Mouse (Mus musculus) intestine, postnatal 0 days (tissue): ENCODE measurements around the gene Hils1. TPM values are rescaled to one million over a fixed set of nuclear protein-coding genes. Genes with fewer than 3 reads are reported as not detected.

Experiments used
- ATAC-seq: fragments of 200-750 bp; cut with Nextera tagmentation; 2 replicates; pipeline ENCODE4 v1.8.0; 2017; ENCODE audit warnings: mild to moderate bottlenecking, moderate TSS enrichment, moderate library complexity
- H3K27ac ChIP-seq: fragments of 300-500 bp; sonication (generic); 2 replicates; pipeline ENCODE4 v1.5.1; 2014; ENCODE audit warnings: mild to moderate bottlenecking, low read depth, low read length, moderate library complexity
- H3K27me3 ChIP-seq: fragments of 300-500 bp; sonication (generic); replicated peaks from 2 replicates; pipeline ENCODE4 v1.6.1; 2014; ENCODE audit warnings: low read length, mixed read lengths; ENCODE audit not compliant: control insufficient read depth, insufficient read depth
- H3K36me3 ChIP-seq: fragments of 300-500 bp; sonication (generic); 2 replicates; pipeline ENCODE4 v1.6.1; 2014; ENCODE audit warnings: mild to moderate bottlenecking, moderate library complexity; ENCODE audit not compliant: control insufficient read depth, insufficient read depth
- H3K4me1 ChIP-seq: fragments of 300-500 bp; sonication (generic); replicated peaks from 2 replicates; pipeline ENCODE4 v1.6.1; 2014; ENCODE audit warnings: antibody characterized with exemption, low read length, mixed read lengths; ENCODE audit not compliant: control insufficient read depth, insufficient read depth
- H3K4me2 ChIP-seq: fragments of 300-500 bp; sonication (generic); replicated peaks from 2 replicates; pipeline ENCODE4 v1.6.1; 2014; ENCODE audit warnings: low read depth, mild to moderate bottlenecking, moderate library complexity
- H3K4me3 ChIP-seq: fragments of 300-500 bp; sonication (generic); 2 replicates; pipeline ENCODE4 v1.5.1; 2014; ENCODE audit warnings: low read depth, low read length
- H3K9ac ChIP-seq: fragments of 300-500 bp; sonication (generic); 2 replicates; pipeline ENCODE4 v1.6.1; 2014; ENCODE audit warnings: mild to moderate bottlenecking, low read depth, low read length
- H3K9me3 ChIP-seq: fragments of 300-500 bp; sonication (generic); 2 replicates; pipeline ENCODE4 v1.6.1; 2016; ENCODE audit warnings: mixed run types; ENCODE audit not compliant: control insufficient read depth
- CTCF ChIP-seq: sonication (generic); IDR thresholded peaks from 2 replicates; pipeline ENCODE4 v1.5.1; 2016; ENCODE audit warnings: low read depth, mild to moderate bottlenecking, control low read depth, antibody characterized with exemption, moderate library complexity
- WGBS: fragments of 180-500 bp; shearing (Covaris S2); extraction: QIAGEN DNeasy Blood & Tissue Kit; methylation state at CpG from one replicate; pipeline ENCODE4 v1.1.7; 2014; 5-methylcytosine and 5-hydroxymethylcytosine counted together
- polyA plus RNA-seq: library from polyadenylated mRNA; unstranded; fragments of >200 nt; fragmentation: Nextera tagmentation; extraction: Ambion mirVana; gene quantifications from 2 replicates; pipeline ENCODE4 v1.2.1, GENCODE M21; 2015

Hils1 gene
- polyA plus RNA-seq, 1 experiment from 2014 or later: not detected

DNA sequence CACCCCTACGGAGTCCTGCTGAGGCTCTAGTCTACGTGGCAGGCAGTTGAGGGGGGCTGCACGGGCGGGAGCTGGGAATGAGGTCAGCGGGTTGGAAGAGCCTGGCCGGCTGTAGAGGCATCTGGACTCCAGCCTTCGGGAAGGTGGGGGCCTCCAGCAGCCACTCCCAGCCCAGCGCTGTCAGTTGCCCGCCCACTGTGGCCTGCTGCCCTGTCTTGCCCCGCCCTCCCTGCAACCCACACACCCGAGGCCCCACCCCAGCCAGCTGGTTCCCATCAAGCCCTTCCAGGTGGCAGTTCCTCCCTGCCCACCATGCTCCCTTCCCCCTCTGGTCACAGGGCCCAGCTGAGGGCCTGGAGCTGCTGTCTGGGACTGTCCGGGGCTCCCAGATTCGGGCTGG is 38.6 kb upstream of the Hils1 start:
- peak overlapping the region; percentile 47 for H3K4me2 ChIP-seq
- no peak overlapping the region for H3K4me3 ChIP-seq
- peak overlapping the region; percentile 64; the same call in 1 of the 2 replicates for H3K27ac ChIP-seq
- no peak for TF ChIP-seq CTCF
- ATAC-seq: peak; percentile 90
- peaks cover 3% of the 10 kb centered on the region; the same call in 1 of the 2 replicates for H3K27me3 ChIP-seq
- H3K9me3 ChIP-seq: no peaks in the 10 kb centered on the region
- H3K36me3 ChIP-seq: no peaks in the 10 kb centered on the region
- peaks cover 3% of the 10 kb centered on the region; the same call in 1 of the 2 replicates for H3K4me1 ChIP-seq
- WGBS: 3% methylated on average over 12 of the region's 13 CpGs
- H3K9ac ChIP-seq: no peak overlapping the region

DNA sequence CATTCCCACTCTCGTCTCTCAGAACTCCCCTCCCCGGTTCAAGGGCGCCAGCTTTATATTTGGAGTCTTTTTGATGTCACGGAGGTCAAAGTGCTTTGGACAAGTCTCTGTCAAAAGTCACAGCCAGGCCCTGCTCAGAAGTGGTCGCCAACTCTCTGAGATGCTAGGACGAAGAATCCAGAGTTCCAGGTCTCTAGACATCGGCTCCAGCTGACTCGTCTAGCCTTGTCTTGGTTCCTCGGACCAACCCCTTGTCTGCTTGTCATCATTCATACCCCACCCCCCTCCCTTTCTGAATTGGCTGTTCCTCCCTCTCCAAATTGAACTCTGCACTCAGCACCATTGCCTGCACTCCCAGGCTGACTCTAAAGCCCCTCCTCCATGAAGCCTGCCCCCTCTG is 37.8 kb upstream of the Hils1 start:
- Histone ChIP-seq H3K27ac (peak overlapping the region; percentile 64; the same call in 1 of the 2 replicates), H3K36me3 (no peaks in the 10 kb centered on the region), H3K4me1 (peaks cover 3% of the 10 kb centered on the region; the same call in 1 of the 2 replicates), H3K27me3 (peaks cover 3% of the 10 kb centered on the region; the same call in 1 of the 2 replicates), H3K9ac (no peak overlapping the region), H3K4me3 (no peak overlapping the region), H3K9me3 (no peaks in the 10 kb centered on the region), H3K4me2 (no peak overlapping the region)
- ATAC-seq: no peak
- no peak for TF ChIP-seq CTCF
- 45% methylated on average over 9 of the region's 9 CpGs for WGBS

- peaks cover 3% of the 10 kb centered on the region; the same call in 1 of the 2 replicates for H3K4me1 ChIP-seq
- H3K4me3 ChIP-seq: no peak overlapping the region
- H3K36me3 ChIP-seq: no peaks in the 10 kb centered on the region
- H3K9me3 ChIP-seq: no peaks in the 10 kb centered on the region
- TF ChIP-seq CTCF: no peak
- 59% methylated on average over 4 of the region's 4 CpGs for WGBS
- ATAC-seq: no peak
- H3K27me3 ChIP-seq: peaks cover 3% of the 10 kb centered on the region; the same call in 1 of the 2 replicates
- no peak overlapping the region for H3K27ac ChIP-seq
- H3K4me2 ChIP-seq: no peak overlapping the region
- no peak overlapping the region for H3K9ac ChIP-seq
Observed at GRCm38 (mm10) chr11:94930151-94930550, 37.2 kb upstream of the Hils1 start.

DNA sequence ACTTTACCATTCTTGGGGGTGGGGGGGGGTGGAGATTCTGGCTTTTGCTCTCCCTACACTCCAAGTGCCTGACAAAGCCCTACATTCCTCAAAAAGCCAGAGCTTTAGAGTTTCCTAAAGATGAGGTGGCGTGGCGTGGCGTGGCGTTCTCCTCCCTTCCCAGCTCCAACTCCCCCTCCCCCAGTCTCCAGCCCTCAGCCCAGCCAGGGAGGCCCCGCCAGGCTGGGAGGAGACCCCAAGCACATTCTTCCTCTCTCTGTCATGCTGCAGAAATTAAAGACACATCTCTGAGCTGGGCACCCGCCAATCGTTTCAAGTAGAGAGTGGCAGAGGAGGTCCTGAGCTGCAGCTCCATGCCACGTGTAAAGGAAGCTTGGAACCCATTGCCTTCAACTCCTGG is 33.8 kb upstream of the Hils1 start:
- Histone ChIP-seq H3K4me3 (no peak overlapping the region), H3K9me3 (no peaks in the 10 kb centered on the region), H3K4me1 (peaks cover under 1% of the 10 kb centered on the region; the same call in 1 of the 2 replicates), H3K36me3 (no peaks in the 10 kb centered on the region), H3K27ac (peak overlapping the region; percentile 54; the same call in 1 of the 2 replicates), H3K27me3 (peaks cover 15% of the 10 kb centered on the region), H3K9ac (no peak overlapping the region), H3K4me2 (peak overlapping the region; percentile 30; the same call in 1 of the 2 replicates)
- TF ChIP-seq CTCF: no peak
- 30% methylated on average over 8 of the region's 8 CpGs for WGBS
- no peak for ATAC-seq

DNA sequence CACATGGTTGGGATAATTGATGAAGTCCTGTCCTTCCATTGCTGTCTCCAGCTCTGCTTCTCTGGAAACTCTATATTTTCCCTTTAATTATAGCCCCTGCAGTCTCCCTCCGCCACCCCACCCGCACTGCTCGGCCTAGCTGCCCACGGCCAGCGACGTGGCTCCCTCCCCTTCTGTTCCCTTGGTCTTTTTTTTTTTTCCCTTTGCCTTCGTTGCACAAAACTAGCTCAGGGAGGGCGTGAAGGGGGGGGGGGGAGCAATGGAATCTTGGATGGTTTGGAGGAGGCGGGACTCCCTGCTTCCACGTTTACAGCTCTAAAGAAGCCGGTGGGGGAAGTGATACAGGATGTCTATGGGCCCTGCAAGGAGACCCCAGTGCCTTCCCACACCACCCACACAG is 32.9 kb upstream of the Hils1 start:
- Histone ChIP-seq H3K4me3 (no peak overlapping the region), H3K4me2 (peak overlapping the region; percentile 30; the same call in 1 of the 2 replicates), H3K36me3 (no peaks in the 10 kb centered on the region), H3K4me1 (no peaks in the 10 kb centered on the region), H3K27ac (0 out of 2 replicates have a peak overlapping the region, but pooled peaks have one; percentile 54), H3K9ac (no peak overlapping the region), H3K9me3 (no peaks in the 10 kb centered on the region), H3K27me3 (peaks cover 23% of the 10 kb centered on the region)
- no peak for TF ChIP-seq CTCF
- ATAC-seq: no peak
- 24% methylated on average over 11 of the region's 11 CpGs for WGBS

DNA sequence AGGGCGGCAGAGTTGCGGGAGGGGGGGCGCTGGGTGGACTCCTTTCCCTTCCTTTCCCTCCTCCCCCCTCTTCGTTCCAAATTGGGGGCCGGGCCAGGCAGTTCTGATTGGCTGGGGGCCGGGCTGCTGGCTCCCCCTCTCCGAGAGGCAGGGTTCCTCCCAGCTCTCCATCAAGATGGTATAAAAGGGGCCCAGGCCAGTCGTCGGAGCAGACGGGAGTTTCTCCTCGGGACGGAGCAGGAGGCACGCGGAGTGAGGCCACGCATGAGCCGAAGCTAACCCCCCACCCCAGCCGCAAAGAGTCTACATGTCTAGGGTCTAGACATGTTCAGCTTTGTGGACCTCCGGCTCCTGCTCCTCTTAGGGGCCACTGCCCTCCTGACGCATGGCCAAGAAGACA is 31.3 kb upstream of the Hils1 start, which contains the start of gene Col1a1:
Col1a1 (plus strand) TSS at position 180 of the 400 bp plus-strand sequence.
- peak within 1 kb of the TSS; percentile 69 for H3K4me2 ChIP-seq
- H3K4me3 ChIP-seq: peak within 1 kb of the TSS; percentile 46
- TF ChIP-seq CTCF: no peak
- 0 out of 2 replicates have a peak, but pooled peaks have one; percentile 29 for ATAC-seq
- no peaks in the 10 kb centered on the region for H3K4me1 ChIP-seq
- 0 out of 2 replicates have a peak, but pooled peaks cover 4% of the 10 kb centered on the region for H3K36me3 ChIP-seq
- H3K9ac ChIP-seq: peak within 1 kb of the TSS; percentile 49
- peaks cover 38% of the 10 kb centered on the region for H3K27me3 ChIP-seq
- peak within 1 kb of the TSS; percentile 61; the same call in 1 of the 2 replicates for H3K27ac ChIP-seq
- H3K9me3 ChIP-seq: no peaks in the 10 kb centered on the region
- WGBS: 24% methylated on average over 19 of the region's 19 CpGs
